Mouse (Mus musculus): Measurements from ENCODE around the gene Sprr3.
"Not testable (repeated sequence)": the region's sequence is repeated elsewhere in the genome, so short reads cannot be mapped to it uniquely, and the experiment has no call there.

Sprr3 gene

DNA sequence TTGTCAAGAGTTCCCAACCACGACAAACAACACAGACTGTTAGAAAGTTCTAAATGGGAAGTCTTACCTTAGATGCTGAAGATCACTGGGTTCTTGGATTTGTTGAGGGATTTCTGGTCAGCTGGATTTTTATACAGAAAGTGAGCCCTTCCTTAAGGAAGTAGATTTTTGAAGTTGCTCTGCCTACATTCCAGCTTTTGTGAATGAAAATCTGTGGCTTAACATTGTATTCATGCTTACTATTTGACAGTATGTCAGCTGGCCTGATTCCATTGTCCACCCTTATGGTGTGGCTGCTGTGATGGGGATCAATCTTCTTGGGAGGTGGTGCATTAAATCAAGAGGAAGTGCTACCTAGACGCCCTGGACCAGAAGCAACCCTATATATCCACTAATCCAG lies at the start of gene Sprr3:
Gene Sprr3, minus strand, starts transcription at position 101 of the 400 bp plus-strand sequence.
- in situ Hi-C loops (cut with MboI), result no loop called here

DNA sequence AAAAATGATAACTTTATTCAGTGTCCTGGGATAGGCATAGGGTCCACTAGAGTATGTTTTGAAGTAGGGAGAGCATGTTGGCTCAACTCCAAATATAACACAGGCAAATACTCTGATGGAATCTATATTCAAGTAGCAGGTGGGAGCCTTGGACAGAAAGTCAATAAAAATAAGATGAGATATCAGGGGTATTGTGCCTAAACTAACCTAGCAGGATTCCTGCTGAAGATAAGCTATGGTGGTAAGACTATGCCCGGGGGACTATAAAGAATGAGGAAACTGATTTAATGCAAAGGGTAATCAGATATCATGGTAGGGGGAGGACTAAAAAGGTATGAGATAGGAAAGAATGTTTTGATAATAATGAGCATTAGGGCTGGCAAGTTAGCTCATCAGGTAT lies 49.7 kb upstream of the Sprr3 start:
- in situ Hi-C loops (cut with MboI), result no loop called here

DNA sequence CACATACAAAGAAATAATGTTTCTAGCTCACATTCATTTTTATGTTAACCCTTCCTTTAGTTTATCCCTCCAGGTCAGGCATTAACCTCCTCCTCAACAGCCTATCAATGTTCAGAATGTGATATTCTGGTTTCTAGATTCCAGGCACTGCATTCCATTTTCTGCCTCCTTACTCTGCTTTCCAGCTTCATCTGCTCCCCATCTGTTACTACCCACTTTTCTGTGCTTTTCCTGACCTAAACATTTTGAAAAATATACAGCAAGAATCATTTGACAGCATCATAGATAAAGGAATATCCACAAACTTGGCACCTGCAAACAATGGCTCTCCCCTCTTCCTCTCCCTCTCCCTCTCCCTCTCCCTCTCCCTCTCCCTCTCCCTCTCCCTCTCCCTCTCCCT lies 45.0 kb upstream of the Sprr3 start:
- in situ Hi-C loops (cut with MboI), result no loop called here

DNA sequence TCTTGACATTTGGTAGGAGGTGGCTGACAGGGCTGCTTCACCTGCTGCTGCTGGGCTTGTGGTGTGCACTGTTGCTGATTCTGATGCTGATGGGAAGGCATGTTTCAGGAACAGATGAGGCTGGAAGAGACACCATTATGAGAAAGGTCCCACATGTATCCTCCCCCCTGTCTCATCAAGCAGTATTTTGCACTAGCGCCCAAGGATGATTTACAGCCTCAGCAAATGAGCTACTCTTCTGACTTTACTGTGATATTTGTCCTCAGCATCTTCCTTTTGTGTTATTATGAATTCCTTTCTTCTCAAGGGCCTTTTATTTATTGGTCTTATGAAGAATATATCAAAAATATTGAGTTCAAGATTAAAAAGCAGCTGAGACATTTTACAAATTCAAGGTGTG lies 41.9 kb upstream of the Sprr3 start, which contains the start of gene Sprr4:
Gene Sprr4, minus strand, starts transcription at position 101 of the 400 bp plus-strand sequence.
- in situ Hi-C loops (cut with MboI), result no loop called here

DNA sequence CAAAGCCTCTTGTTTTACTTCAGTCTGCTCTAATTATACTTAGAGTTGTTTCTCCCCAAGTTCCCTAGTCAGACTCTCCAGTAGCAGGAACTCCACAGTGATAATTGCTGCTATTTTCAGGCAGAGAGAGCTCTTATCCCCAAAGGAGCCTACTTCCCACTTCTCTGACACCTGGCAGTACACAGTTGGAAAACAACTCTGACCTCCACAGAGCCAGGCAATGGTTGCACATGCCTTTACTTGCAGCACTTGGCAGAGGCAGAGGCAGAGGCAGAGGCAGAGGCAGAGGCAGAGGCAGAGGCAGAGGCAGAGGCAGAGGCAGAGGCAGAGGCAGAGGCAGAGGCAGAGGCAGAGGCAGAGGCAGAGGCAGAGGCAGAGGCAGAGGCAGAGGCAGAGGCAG lies 31.7 kb upstream of the Sprr3 start:
- in situ Hi-C loops (cut with MboI), result not testable (repeated sequence)

DNA sequence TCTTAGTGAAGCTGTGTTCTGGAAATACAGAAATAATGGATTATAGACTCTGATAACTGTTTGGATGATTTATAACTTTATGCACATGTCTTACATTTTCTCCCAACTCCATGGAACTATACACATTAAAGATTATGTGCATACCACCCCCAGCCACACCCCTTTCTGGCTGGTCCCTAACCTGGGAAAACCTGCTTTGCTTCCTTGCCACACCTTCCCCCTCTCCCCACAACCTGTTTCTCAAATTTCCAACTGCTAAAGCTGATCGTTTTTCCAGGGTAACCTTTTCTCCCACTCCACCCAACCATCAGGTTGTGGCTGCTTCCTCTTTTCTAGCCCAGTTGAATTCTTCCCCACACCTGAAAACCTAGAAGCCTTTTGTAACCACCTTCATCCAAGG lies 27.8 kb upstream of the Sprr3 start:
- in situ Hi-C loops (cut with MboI), result no loop called here

DNA sequence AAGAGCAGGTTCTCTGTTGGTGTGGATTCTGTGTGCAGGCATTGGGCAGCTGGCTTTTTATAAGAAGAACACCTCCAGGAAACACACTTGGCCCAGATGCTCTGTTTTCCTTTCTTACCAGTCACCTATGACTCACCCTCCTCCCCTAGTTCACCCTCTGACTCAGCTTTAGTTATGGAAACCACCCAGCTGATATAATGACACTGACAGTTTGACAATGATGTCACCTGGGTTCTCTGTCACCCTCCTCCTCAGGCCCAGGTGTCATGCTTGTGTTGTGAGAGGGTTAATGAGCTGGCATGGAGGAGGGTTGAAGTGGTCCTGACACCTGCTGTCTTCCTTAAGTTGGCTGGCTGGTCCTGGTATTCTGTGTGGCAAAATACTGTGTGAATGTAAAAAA lies 27.3 kb upstream of the Sprr3 start, which contains the start of gene Sprr1a:
Gene Sprr1a, minus strand, starts transcription at position 33 of the 400 bp plus-strand sequence.
- in situ Hi-C loops (cut with MboI), result no loop called here

DNA sequence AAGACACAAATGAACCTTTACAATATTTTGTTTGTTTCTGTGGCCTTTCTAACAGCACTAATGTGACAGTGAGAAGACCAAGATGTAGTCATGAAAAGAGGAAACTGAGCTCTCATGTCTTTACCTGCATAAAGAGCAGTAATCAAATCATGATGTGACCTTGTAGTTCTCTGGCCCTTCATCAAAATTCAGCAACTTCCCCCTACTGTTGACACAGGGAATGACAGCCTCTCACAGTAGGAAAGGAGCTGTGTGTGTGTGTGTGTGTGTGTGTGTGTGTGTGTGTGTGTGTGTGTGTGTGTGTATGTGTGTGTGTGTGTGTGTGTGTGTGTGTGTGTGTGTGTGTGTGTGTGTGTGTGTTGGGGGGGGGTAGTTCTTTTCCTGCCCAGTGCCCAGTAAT lies 22.7 kb upstream of the Sprr3 start:
- in situ Hi-C loops (cut with MboI), result not testable (repeated sequence)

DNA sequence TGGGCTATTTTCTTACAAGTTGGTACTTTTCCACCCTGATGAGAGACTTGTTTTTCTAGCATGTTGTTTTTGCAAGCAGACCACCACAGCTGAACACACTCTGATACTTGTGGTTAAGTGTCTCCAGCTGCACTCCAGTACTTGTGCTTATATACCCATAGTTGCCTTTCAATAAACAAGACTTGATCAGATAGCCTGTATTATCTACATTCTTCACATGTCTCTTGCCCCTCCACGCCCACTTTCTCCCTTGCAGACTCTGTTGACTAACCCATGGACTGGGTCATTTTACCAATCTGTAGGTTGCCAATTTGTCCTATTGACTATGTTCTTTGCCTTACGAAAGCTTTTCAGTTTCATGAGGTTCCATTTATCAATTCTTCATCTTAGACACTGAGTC lies 11.6 kb upstream of the Sprr3 start:
- in situ Hi-C loops (cut with MboI), result no loop called here

DNA sequence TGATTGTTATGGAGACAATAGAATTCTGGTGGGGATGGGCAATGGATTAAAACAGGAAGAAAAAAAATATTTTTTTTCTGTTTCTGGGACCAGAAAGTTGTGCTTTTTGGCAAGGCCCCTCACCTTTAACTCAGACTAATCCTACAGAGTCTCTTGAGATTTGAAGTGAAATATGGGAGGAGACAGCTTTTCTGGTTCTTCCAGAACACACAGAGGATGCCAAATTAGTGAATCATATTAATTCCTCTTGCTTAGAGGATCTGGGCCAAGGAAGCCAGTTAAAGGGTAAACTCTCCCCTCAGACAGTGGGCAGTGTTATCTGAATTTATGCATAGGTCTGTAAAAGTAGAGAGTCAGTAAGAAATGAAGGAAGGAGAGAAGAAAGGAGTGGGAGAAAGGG lies 8.9 kb upstream of the Sprr3 start:
- in situ Hi-C loops (cut with MboI), result no loop called here

DNA sequence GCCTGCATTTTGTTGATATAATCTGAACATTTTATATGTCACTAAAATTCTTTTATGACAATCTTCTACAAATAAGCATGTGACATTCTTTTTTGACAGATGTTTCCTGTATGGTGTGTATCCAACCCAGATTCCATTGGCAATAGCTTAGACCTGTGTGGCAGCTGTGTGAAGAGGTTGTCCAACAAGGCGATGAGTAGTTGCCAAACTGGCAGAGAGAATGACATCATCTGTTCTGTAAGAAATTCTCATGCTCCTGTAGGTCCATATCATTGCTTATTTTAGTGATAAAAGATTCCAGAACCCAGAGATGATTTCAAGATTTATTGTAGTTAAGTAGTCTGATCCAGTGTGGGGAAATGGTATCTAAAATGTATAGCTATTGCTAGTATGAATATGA lies 8.1 kb upstream of the Sprr3 start:
- in situ Hi-C loops (cut with MboI), result no loop called here

DNA sequence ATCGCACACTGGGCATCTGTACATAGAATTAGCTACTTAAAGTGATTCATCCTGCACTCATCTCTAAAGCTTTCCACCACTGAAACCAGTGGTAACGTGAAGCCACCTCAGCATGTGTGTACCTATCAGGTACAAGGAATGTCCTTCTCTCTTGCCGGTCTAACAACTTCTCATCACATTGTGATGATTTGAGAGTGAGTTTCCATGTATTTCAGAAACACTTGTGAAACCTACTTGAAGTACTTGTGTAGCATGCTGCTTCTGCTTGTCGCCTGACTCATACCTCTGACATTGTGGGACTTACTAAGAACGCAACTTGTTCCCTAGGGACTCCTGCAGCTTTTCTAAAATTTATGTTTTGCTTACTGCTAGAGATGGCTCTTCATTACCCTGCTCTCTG lies 3.4 kb downstream of the Sprr3 start:
- in situ Hi-C loops (cut with MboI), result no loop called here

DNA sequence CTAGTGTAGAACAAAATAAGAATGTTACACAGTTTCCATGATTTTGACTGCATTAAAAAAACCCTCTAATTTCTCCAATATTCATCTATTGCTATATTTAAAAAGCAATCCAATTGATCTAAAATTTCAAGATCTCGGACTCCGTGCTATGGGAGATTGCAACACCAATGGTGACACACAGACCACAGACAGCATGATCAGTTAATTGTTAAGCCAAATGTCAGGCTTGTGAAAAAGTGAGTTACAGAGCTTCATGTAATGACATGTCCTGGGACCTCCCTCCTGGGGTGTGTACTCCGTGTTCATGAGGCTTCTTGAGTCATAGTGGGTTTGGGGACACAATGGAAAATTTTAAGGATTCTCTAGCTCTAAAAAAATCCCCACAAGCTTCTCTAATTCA lies 18.3 kb downstream of the Sprr3 start:
- in situ Hi-C loops (cut with MboI), result no loop called here

DNA sequence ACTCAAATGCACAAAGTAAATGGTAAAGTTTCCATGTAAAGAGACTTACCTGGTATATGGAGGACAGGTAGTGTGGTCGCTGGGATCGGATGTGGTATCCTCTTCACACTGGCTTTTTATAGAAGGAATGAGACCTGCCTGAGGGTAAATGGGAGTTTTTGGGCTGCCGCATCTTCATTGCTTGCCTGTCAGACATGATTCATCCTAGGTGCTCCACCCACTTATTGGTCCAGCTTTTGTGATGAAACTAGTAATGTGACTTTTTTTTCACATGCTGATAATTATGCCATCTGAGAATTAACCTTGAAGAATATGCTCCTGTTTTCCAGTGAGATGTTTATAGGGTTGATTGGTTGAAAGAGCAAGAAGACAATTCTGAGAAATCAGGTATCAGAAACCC lies 19.8 kb downstream of the Sprr3 start, which contains the start of gene Sprr1b:
Gene Sprr1b, minus strand, starts transcription at position 101 of the 400 bp plus-strand sequence.
- in situ Hi-C loops (cut with MboI), result no loop called here

DNA sequence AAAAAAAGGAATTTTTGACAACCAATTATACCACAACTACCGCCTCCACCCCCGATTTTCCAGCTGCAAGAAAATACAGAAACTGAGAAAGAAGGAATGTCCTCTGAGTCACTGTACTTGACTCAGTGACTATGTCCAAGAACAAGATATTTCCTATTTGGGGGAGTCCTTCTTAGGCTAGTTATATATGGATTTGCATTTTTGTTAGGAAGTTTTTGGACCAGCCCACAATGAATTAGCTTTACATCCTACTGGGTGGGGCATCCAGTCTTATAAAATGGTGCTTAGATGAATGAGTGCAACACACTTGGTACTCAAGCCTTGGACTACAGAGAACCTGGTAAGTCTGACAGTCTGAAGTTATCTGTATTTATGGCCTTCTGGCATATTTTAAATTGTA lies 26.2 kb downstream of the Sprr3 start, which contains the start of gene Sprr2k:
Gene Sprr2k, plus strand, starts transcription at position 301 of the 400 bp plus-strand sequence.
- in situ Hi-C loops (cut with MboI), result no loop called here

DNA sequence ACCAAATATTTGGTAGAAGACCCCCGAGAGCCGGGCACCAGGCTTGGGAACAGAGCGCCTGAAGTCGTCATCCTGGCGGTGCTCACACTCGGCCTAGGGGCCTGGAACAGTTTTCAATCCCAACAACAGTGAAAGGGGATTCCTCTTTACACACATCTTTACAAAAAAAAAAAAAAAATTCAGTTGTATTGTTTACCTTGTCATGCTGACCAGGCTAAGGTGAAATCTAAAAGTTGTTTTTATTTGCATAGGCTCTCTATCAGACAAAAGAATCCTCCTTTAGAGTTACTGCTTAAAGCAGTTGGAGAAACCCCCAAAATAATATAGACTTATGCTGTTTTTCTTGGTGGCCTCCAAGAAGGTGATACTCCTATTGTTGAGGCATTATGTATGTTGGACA lies 29.2 kb downstream of the Sprr3 start, which contains the start of gene Gm9774:
Gene Gm9774, minus strand, starts transcription at position 101 of the 400 bp plus-strand sequence.
- in situ Hi-C loops (cut with MboI), result no loop called here

DNA sequence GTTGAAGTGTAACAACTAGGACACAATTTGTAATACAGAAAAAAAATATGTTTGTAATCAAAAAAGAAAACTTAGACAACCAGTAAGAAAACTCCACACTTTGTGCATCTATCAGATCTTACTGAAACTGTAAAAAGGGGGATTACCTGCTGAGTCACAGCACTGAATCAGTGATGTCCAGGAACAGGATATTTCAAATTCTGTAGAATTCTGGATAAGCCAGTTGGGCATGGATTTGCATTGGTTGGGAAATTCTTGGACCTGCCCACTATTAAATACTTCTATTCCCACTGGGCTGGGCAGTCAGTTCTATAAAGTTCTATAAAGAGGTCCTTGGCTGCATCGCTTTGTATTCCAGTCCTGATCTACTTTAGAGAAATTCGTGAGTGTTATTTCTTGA lies 40.7 kb downstream of the Sprr3 start, which contains the start of gene Sprr2j-ps:
Gene Sprr2j-ps, plus strand, starts transcription at position 301 of the 400 bp plus-strand sequence.
- in situ Hi-C loops (cut with MboI), result no loop called here

DNA sequence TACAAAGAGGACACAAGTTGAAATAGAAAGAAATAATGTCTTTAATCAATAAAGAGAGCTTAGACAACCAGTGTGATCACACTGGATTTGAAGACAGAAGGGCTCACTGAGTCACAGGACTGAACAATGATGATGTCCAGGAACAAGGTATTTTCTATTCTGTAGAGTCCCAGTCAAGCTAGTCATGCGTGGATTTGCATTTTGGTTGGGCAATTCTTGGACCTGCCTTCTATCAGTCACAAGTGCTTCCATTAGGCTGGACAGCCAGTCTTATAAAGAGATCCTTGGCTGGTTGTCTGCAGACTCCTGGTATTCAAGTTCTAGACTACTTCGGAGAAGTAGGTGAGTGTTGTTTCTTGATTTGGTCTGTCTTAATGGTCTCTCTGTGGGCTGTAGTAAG lies 50.8 kb downstream of the Sprr3 start, which contains the start of gene Sprr2i:
Gene Sprr2i, plus strand, starts transcription at position 301 of the 400 bp plus-strand sequence.
- in situ Hi-C loops (cut with MboI), result no loop called here

All from mature B cell (primary cell).